Comparison of ENCODE assay signal across 11 mouse cellular contexts in the genomic region with DNA sequence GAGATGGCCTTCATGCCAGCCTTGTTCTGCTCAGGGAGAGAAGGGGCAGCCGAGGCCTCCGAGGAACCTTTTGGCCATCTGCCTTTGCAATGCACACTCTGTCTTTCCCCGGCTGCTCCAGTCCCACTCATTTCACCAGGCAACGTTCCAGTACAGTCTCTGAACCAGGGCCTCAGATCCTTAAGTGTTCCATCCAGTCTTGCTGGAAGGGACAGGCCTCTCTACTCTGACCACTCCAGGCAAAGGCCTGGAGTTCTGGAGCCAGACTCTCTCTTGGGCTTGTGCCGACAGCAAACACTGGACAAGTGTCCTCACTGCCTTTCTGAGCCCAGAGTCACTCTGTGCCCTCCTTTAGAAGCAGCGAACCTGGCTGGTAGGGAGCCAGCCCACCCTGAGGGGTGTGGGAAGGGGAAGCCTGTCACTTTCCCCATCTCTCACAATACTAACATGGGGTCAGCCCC. TPM values are rescaled to one million over a fixed set of nuclear protein-coding genes. Genes with fewer than 3 reads are reported as not detected.
DNase-seq lines count a peak whose midpoint lies in the region; ATAC-seq lines count a peak whose summit lies in the region.
"Had no signal": no experiment of that assay in that cellular context is flagged by ENCODE, and none has a peak within 500 bp of the region (broad histone marks: within the 10 kb centered on the region; RNA-seq: fewer than 3 reads in every experiment).

No protein-coding gene starts in this region.

- no peaks in the 10 kb centered on the region for H3K9me3 ChIP-seq in forebrain, embryonic 14.5 days (replicated peaks; ENCODE audit: control insufficient read depth, low read length)
- H3K9me3 ChIP-seq: liver, embryonic 15.5 days had no signal

- 85% methylated on average over 6 of the region's 6 CpGs for WGBS in forebrain, embryonic 14.5 days

- no peaks in the 10 kb centered on the region for H3K27me3 ChIP-seq in forebrain, embryonic 14.5 days (replicated peaks; ENCODE audit: control insufficient read depth, insufficient read depth, low read length)
- H3K27me3 ChIP-seq: liver, embryonic 15.5 days had no signal

- no peak overlapping the region for H3K4me3 ChIP-seq in forebrain, embryonic 14.5 days (ENCODE audit: low read depth, low read length)
- H3K4me3 ChIP-seq: liver, embryonic 15.5 days had no signal

- no peak for ATAC-seq in CD4-positive, CD25-positive, alpha-beta regulatory T cell, adult 4 months
- ATAC-seq in forebrain, embryonic 14.5 days = no peak
- ATAC-seq in megakaryocyte, adult 5-6 weeks (ENCODE audit: poor library complexity, severe bottlenecking) = no peak

- no peak overlapping the region for H3K9ac ChIP-seq in forebrain, embryonic 14.5 days (ENCODE audit: low read length)
- H3K9ac ChIP-seq: liver, embryonic 15.5 days had no signal

- peaks cover 75% of the 10 kb centered on the region for H3K36me3 ChIP-seq in forebrain, embryonic 14.5 days (ENCODE audit: control insufficient read depth, insufficient read depth, low read length)

- H3K4me1 ChIP-seq in forebrain, embryonic 14.5 days (ENCODE audit: control insufficient read depth, insufficient read depth, low read length) = no peaks in the 10 kb centered on the region

- H3K27ac ChIP-seq in forebrain, embryonic 14.5 days (ENCODE audit: low read depth, low read length) = no peak overlapping the region
- H3K27ac ChIP-seq: liver, embryonic 15.5 days had no signal

- peak; percentile 45 to 51 for DNase-seq in cerebellum, postnatal 25 days
- no peak for DNase-seq in cerebellum, adult 11 months
- peak; percentile 24 for DNase-seq in urinary bladder, postnatal 14 days (ENCODE audit: low spot score)
- DNase-seq in urinary bladder, postnatal 25 days (ENCODE audit: low spot score) = no peak
- peak; percentile 62 for DNase-seq in lung, postnatal 14 days
- DNase-seq in forebrain, embryonic 14.5 days (ENCODE audit: low spot score) = no peak

- H3K4me2 ChIP-seq in forebrain, embryonic 14.5 days (ENCODE audit: low read length) = no peak overlapping the region
- H3K4me2 ChIP-seq: liver, embryonic 15.5 days had no signal

RNA-seq across cellular contexts. Expression of a gene that starts 25.0 kb away (rescaled TPM):
- 10 to 100 TPM; 38.1 to 76.7 TPM for polyA plus RNA-seq in CD4-positive, CD25-positive, alpha-beta regulatory T cell, adult 4 months (2017; shearing (Covaris generic))
- 37.0 and 38.9 TPM in 2 replicates for polyA plus RNA-seq in forebrain, embryonic 14.5 days (2014; fragmentation: Nextera tagmentation; extraction: Ambion mirVana)
- total RNA-seq in megakaryocyte, adult 5-6 weeks (2015) = 45.4 and 46.8 TPM in 2 replicates
- 41.0 and 46.9 TPM in 2 replicates for total RNA-seq in megakaryocyte, adult 5-6 weeks (2017)

RNA-seq across cellular contexts. Expression of a gene that starts 26.4 kb away (rescaled TPM):
- polyA plus RNA-seq in CD4-positive, CD25-positive, alpha-beta regulatory T cell, adult 4 months (2017; shearing (Covaris generic)) = 1 to 10 TPM; 1.0 to 1.2 TPM
- polyA plus RNA-seq in forebrain, embryonic 14.5 days (2014; fragmentation: Nextera tagmentation; extraction: Ambion mirVana) = 0.19 TPM in 1 of 2 replicates, not detected in the other
- not detected in 2 replicates for total RNA-seq in megakaryocyte, adult 5-6 weeks (2015)
- total RNA-seq in megakaryocyte, adult 5-6 weeks (2017) = not detected in 2 replicates
- total RNA-seq: heart, adult 18-20 months had no signal
- polyA plus RNA-seq: liver, embryonic 15.5 days; spleen, adult 2 months had no signal

RNA-seq across cellular contexts. Expression of a gene that starts 33.2 kb away (rescaled TPM):
- 1 to 10 TPM; 5.1 to 6.2 TPM for polyA plus RNA-seq in CD4-positive, CD25-positive, alpha-beta regulatory T cell, adult 4 months (2017; shearing (Covaris generic))
- 22.3 and 29.5 TPM in 2 replicates for polyA plus RNA-seq in forebrain, embryonic 14.5 days (2014; fragmentation: Nextera tagmentation; extraction: Ambion mirVana)
- 14.1 and 16.3 TPM in 2 replicates for total RNA-seq in megakaryocyte, adult 5-6 weeks (2015)
- 10.0 and 12.6 TPM in 2 replicates for total RNA-seq in megakaryocyte, adult 5-6 weeks (2017)

RNA-seq across cellular contexts. Expression of a gene that starts 36.4 kb away (rescaled TPM):
- polyA plus RNA-seq in CD4-positive, CD25-positive, alpha-beta regulatory T cell, adult 4 months (2017; shearing (Covaris generic)) = 100 to 1,000 TPM in 1 of 2 experiments, 10 to 100 TPM in 1; 83.0 to 153 TPM
- 36.6 and 41.8 TPM in 2 replicates for polyA plus RNA-seq in forebrain, embryonic 14.5 days (2014; fragmentation: Nextera tagmentation; extraction: Ambion mirVana)
- total RNA-seq in megakaryocyte, adult 5-6 weeks (2015) = 70.2 and 72.2 TPM in 2 replicates
- total RNA-seq in megakaryocyte, adult 5-6 weeks (2017) = 126 and 133 TPM in 2 replicates

RNA-seq across cellular contexts. Expression of a gene that starts 54.2 kb away (rescaled TPM):
- 1 to 10 TPM in 1 of 2 experiments, not detected in 1; 1.4 TPM for polyA plus RNA-seq in CD4-positive, CD25-positive, alpha-beta regulatory T cell, adult 4 months (2017; shearing (Covaris generic))
- 6.6 and 7.8 TPM in 2 replicates for polyA plus RNA-seq in forebrain, embryonic 14.5 days (2014; fragmentation: Nextera tagmentation; extraction: Ambion mirVana)
- 1.9 and 2.8 TPM in 2 replicates for total RNA-seq in megakaryocyte, adult 5-6 weeks (2015)
- 8.6 and 9.1 TPM in 2 replicates for total RNA-seq in megakaryocyte, adult 5-6 weeks (2017)

Comparison
In these comparisons a context has a peak if more than half of its experiments do, and no peak if none do; other contexts are left out.
1. DNase-seq: peak in cerebellum, postnatal 25 days (2 of 2), urinary bladder, postnatal 14 days (single experiment) and lung, postnatal 14 days (single experiment); none in cerebellum, adult 11 months (single experiment), urinary bladder, postnatal 25 days (single experiment) and forebrain, embryonic 14.5 days (single experiment).